Mouse (Mus musculus) CH12.LX (cell line): Measurements from ENCODE around the gene Hdac9. TPM values are rescaled to one million over a fixed set of nuclear protein-coding genes. Genes with fewer than 3 reads are reported as not detected.

Source experiments
- DNase-seq: peaks from one replicate; pipeline ENCODE4 v3.0.0-alpha.2; 2013; ENCODE audit errors: extremely low read depth
- H3K27ac ChIP-seq: 2 replicates; pipeline ENCODE4 v1.5.1; 2012; ENCODE audit warnings: low read depth, mild to moderate bottlenecking, control low read depth, moderate library complexity; ENCODE audit not compliant: insufficient read depth
- H3K27me3 ChIP-seq: replicated peaks from 2 replicates; pipeline ENCODE3; 2012; ENCODE audit warnings: inconsistent platforms
- H3K36me3 ChIP-seq, 2 experiments: replicated peaks in 1 of 2; 2 replicates each; pipeline versions ENCODE3 to v1.6.1; 2012; ENCODE audit warnings: inconsistent platforms in 1 of 2, low read length in 1 of 2, mild to moderate bottlenecking in 1 of 2, mixed read lengths in 1 of 2, moderate library complexity in 1 of 2; ENCODE audit not compliant: control insufficient read depth in 1 of 2, insufficient read depth in 1 of 2
- H3K4me1 ChIP-seq, 2 experiments: 2 replicates each; pipeline ENCODE4 v1.6.1; 2012; ENCODE audit warnings: inconsistent platforms in 1 of 2, moderate library complexity in 1 of 2; ENCODE audit not compliant: insufficient read depth in 2 of 2, control insufficient read depth in 1 of 2
- H3K4me2 ChIP-seq: 2 replicates; pipeline ENCODE4 v1.6.1; 2012; ENCODE audit warnings: low read depth, mild to moderate bottlenecking, control low read depth; ENCODE audit not compliant: poor library complexity, insufficient read depth, severe bottlenecking
- H3K4me3 ChIP-seq, 3 experiments: fragments of 150-350 bp in 1 of 3; sonication (generic) in 1 of 3; replicated peaks in 1 of 3; 2 replicates each; pipeline versions ENCODE3 to v1.5.1; 2011 to 2012; ENCODE audit warnings: low read depth in 2 of 3, low read length in 2 of 3, mild to moderate bottlenecking in 2 of 3, moderate library complexity in 2 of 3, control low read depth in 1 of 3, improper control_type of control experiment in 1 of 3, inconsistent platforms in 1 of 3, mixed read lengths in 1 of 3; ENCODE audit not compliant: poor library complexity in 1 of 3
- H3K79me2 ChIP-seq: replicated peaks from 2 replicates; pipeline ENCODE4 v1.6.1; 2012; ENCODE audit warnings: mild to moderate bottlenecking, moderate library complexity; ENCODE audit not compliant: control insufficient read depth, poor library complexity, insufficient read depth, severe bottlenecking; ENCODE audit errors: extremely low read depth
- H3K9ac ChIP-seq: 2 replicates; pipeline ENCODE4 v1.6.1; 2012; ENCODE audit warnings: low read depth, mild to moderate bottlenecking, control low read depth, moderate library complexity; ENCODE audit not compliant: insufficient read depth
- H3K9me3 ChIP-seq: replicated peaks from 2 replicates; pipeline ENCODE3; 2012; ENCODE audit warnings: low read length, inconsistent platforms, mixed read lengths
- BHLHE40 ChIP-seq: IDR thresholded peaks from 2 replicates; pipeline ENCODE4 v1.6.1; 2011; ENCODE audit warnings: mild to moderate bottlenecking, low read depth, low read length, improper control_type of control experiment
- CHD1 ChIP-seq: IDR thresholded peaks from 2 replicates; pipeline ENCODE4 v1.6.1; 2012; ENCODE audit warnings: low read depth, low read length, improper control_type of control experiment, inconsistent platforms
- CHD2 ChIP-seq: IDR thresholded peaks from 2 replicates; pipeline ENCODE4 v1.6.1; 2011; ENCODE audit warnings: low read length, improper control_type of control experiment
- CTCF ChIP-seq, 2 experiments: IDR thresholded peaks in 1 of 2; conservative IDR thresholded peaks in 1 of 2; 2 replicates each; pipeline ENCODE4 v1.5.1; 2011 to 2012; ENCODE audit warnings: low read depth in 2 of 2, low read length in 2 of 2, improper control_type of control experiment in 1 of 2, inconsistent platforms in 1 of 2, mild to moderate bottlenecking in 1 of 2, moderate library complexity in 1 of 2
- E2F4 ChIP-seq: IDR thresholded peaks from 2 replicates; pipeline ENCODE4 v1.6.1; 2011; ENCODE audit warnings: low read depth, low read length, improper control_type of control experiment; ENCODE audit not compliant: insufficient replicate concordance
- ELF1 ChIP-seq: IDR thresholded peaks from 2 replicates; pipeline ENCODE4 v1.6.1; 2014; ENCODE audit warnings: low read depth, mild to moderate bottlenecking, inconsistent platforms, low read length, improper control_type of control experiment
- EP300 ChIP-seq: IDR thresholded peaks from 2 replicates; pipeline ENCODE4 v1.6.1; 2011; ENCODE audit warnings: low read length, improper control_type of control experiment
- ETS1 ChIP-seq: conservative IDR thresholded peaks from 2 replicates; pipeline ENCODE4 v1.6.1; 2012; ENCODE audit warnings: low read depth, mild to moderate bottlenecking, inconsistent platforms, low read length, improper control_type of control experiment, moderate library complexity
- GABPA ChIP-seq: IDR thresholded peaks from 2 replicates; pipeline ENCODE4 v1.6.1; 2012; ENCODE audit warnings: low read depth, low read length, improper control_type of control experiment, inconsistent platforms; ENCODE audit not compliant: insufficient replicate concordance
- HCFC1 ChIP-seq: IDR thresholded peaks from 2 replicates; pipeline ENCODE4 v1.6.1; 2012; ENCODE audit warnings: low read depth, mild to moderate bottlenecking, inconsistent platforms, low read length, improper control_type of control experiment
- IRF4 ChIP-seq: IDR thresholded peaks from 2 replicates; pipeline ENCODE4 v1.6.1; 2014; ENCODE audit warnings: low read depth, mild to moderate bottlenecking, inconsistent platforms, low read length, improper control_type of control experiment
- JUN ChIP-seq: IDR thresholded peaks from 2 replicates; pipeline ENCODE4 v1.6.1; 2011; ENCODE audit warnings: low read depth, mild to moderate bottlenecking, low read length, improper control_type of control experiment, moderate library complexity; ENCODE audit not compliant: insufficient read depth
- JUND ChIP-seq: conservative IDR thresholded peaks from 2 replicates; pipeline ENCODE4 v1.6.1; 2011; ENCODE audit warnings: low read depth, low read length, improper control_type of control experiment
- KAT2A ChIP-seq: IDR thresholded peaks from 2 replicates; pipeline ENCODE4 v1.6.1; 2012; ENCODE audit warnings: low read length, improper control_type of control experiment, inconsistent platforms; ENCODE audit not compliant: insufficient replicate concordance
- MAFK ChIP-seq: IDR thresholded peaks from 2 replicates; pipeline ENCODE4 v1.6.1; 2011; ENCODE audit warnings: low read length, improper control_type of control experiment; ENCODE audit not compliant: insufficient replicate concordance
- MAX ChIP-seq: IDR thresholded peaks from 2 replicates; pipeline ENCODE4 v1.6.1; 2011; ENCODE audit warnings: low read length, improper control_type of control experiment
- MAZ ChIP-seq: IDR thresholded peaks from 2 replicates; pipeline ENCODE4 v1.6.1; 2012; ENCODE audit warnings: low read depth, mild to moderate bottlenecking, inconsistent platforms, low read length, improper control_type of control experiment, moderate library complexity
- MEF2A ChIP-seq: IDR thresholded peaks from 2 replicates; pipeline ENCODE4 v1.6.1; 2014; ENCODE audit warnings: low read depth, mild to moderate bottlenecking, inconsistent platforms, low read length, improper control_type of control experiment, borderline replicate concordance
- MXI1 ChIP-seq: IDR thresholded peaks from 2 replicates; pipeline ENCODE4 v1.6.1; 2011; ENCODE audit warnings: mild to moderate bottlenecking, low read depth, low read length, improper control_type of control experiment
- MYC ChIP-seq: IDR thresholded peaks from 2 replicates; pipeline ENCODE4 v1.6.1; 2011; ENCODE audit warnings: low read depth, mild to moderate bottlenecking, improper control_type of control experiment, low read length
- NELFE ChIP-seq: IDR thresholded peaks from 2 replicates; pipeline ENCODE4 v1.6.1; 2011; ENCODE audit warnings: low read depth, low read length, improper control_type of control experiment
- NRF1 ChIP-seq: IDR thresholded peaks from 2 replicates; pipeline ENCODE4 v1.6.1; 2014; ENCODE audit warnings: low read depth, mild to moderate bottlenecking, inconsistent platforms, low read length, improper control_type of control experiment, moderate library complexity
- PAX5 ChIP-seq: IDR thresholded peaks from 2 replicates; pipeline ENCODE4 v1.6.1; 2012; ENCODE audit warnings: low read length, inconsistent platforms, mixed read lengths
- POLR2A ChIP-seq: IDR thresholded peaks from 2 replicates; pipeline ENCODE4 v1.6.1; 2011; ENCODE audit warnings: low read depth, mild to moderate bottlenecking, improper control_type of control experiment, low read length
- POLR2AphosphoS2 ChIP-seq: IDR thresholded peaks from 2 replicates; pipeline ENCODE4 v1.6.1; 2011; ENCODE audit warnings: low read depth, low read length, improper control_type of control experiment
- RAD21 ChIP-seq: IDR thresholded peaks from 2 replicates; pipeline ENCODE4 v1.6.1; 2011; ENCODE audit warnings: low read depth, mild to moderate bottlenecking, low read length, improper control_type of control experiment, moderate library complexity
- RCOR1 ChIP-seq: conservative IDR thresholded peaks from 2 replicates; pipeline ENCODE4 v1.6.1; 2012; ENCODE audit warnings: low read depth, mild to moderate bottlenecking, inconsistent platforms, low read length, improper control_type of control experiment
- SIN3A ChIP-seq: IDR thresholded peaks from 2 replicates; pipeline ENCODE4 v1.6.1; 2012; ENCODE audit warnings: low read length, improper control_type of control experiment, inconsistent platforms
- SMC3 ChIP-seq: IDR thresholded peaks from 2 replicates; pipeline ENCODE4 v1.6.1; 2011; ENCODE audit warnings: low read depth, low read length, improper control_type of control experiment
- TBP ChIP-seq: conservative IDR thresholded peaks from 2 replicates; pipeline ENCODE4 v1.6.1; 2011; ENCODE audit warnings: low read depth, low read length, improper control_type of control experiment
- TCF12 ChIP-seq: IDR thresholded peaks from 2 replicates; pipeline ENCODE4 v1.6.1; 2014; ENCODE audit warnings: low read depth, mild to moderate bottlenecking, inconsistent platforms, low read length, improper control_type of control experiment
- UBTF ChIP-seq: IDR thresholded peaks from 2 replicates; pipeline ENCODE4 v1.6.1; 2012; ENCODE audit warnings: low read depth, mild to moderate bottlenecking, inconsistent platforms, low read length, improper control_type of control experiment, moderate library complexity
- USF1 ChIP-seq: IDR thresholded peaks from 2 replicates; pipeline ENCODE4 v1.6.1; 2014; ENCODE audit warnings: low read depth, mild to moderate bottlenecking, inconsistent platforms, low read length, improper control_type of control experiment
- USF2 ChIP-seq: conservative IDR thresholded peaks from 2 replicates; pipeline ENCODE4 v1.6.1; 2011; ENCODE audit warnings: low read depth, low read length, improper control_type of control experiment
- ZC3H11A ChIP-seq: IDR thresholded peaks from 2 replicates; pipeline ENCODE4 v1.6.1; 2012; ENCODE audit warnings: low read depth, mild to moderate bottlenecking, inconsistent platforms, low read length, improper control_type of control experiment
- ZKSCAN1 ChIP-seq: IDR thresholded peaks from 2 replicates; pipeline ENCODE4 v1.6.1; 2012; ENCODE audit warnings: low read depth, inconsistent platforms, low read length, improper control_type of control experiment, borderline replicate concordance
- ZMIZ1 ChIP-seq: IDR thresholded peaks from 2 replicates; pipeline ENCODE4 v1.6.1; 2012; ENCODE audit warnings: low read depth, mild to moderate bottlenecking, inconsistent platforms, low read length, improper control_type of control experiment
- ZNF384 ChIP-seq: IDR thresholded peaks from 2 replicates; pipeline ENCODE4 v1.6.1; 2012; ENCODE audit warnings: low read depth, low read length, improper control_type of control experiment, inconsistent platforms
- dilution Hi-C: fragments of 300-500 bp; cut with MboI; formaldehyde crosslinking; loops from 2 replicates; pipeline ENCODE4 v1.14.3; 2020; ENCODE audit warnings: low sequenced_read_pairs; ENCODE audit not compliant: extremely low pct_unique_long_range_greater_than_20kb, extremely low pct_ligation_motif_present
- in situ Hi-C: fragments of 300-500 bp; cut with MboI; formaldehyde crosslinking; loops from 3 replicates; pipeline ENCODE4 v1.14.3; 2019; ENCODE audit warnings: low sequenced_read_pairs, low pct_ligation_motif_present, low pct_unique_long_range_greater_than_20kb, mixed read lengths
- polyA plus RNA-seq: library from polyadenylated mRNA; unstranded; fragments of >175 nt; gene quantifications from 2 replicates; pipeline ENCODE4 v1.2.1, GENCODE M21; 2012; ENCODE audit warnings: low read depth; ENCODE audit not compliant: insufficient read length
- total RNA-seq, 2 experiments: library from RNA; depleted of rRNA; stranded (reverse); fragments of 300-350 nt in 1 of 2; fragments of >200 nt in 1 of 2; gene quantifications; 2 replicates each; pipeline ENCODE4 v1.2.3; 2012 to 2014

Gene Hdac9
- total and polyA plus RNA-seq, 3 experiments: 0.04 to 0.38 (median 0.17) TPM

DNA sequence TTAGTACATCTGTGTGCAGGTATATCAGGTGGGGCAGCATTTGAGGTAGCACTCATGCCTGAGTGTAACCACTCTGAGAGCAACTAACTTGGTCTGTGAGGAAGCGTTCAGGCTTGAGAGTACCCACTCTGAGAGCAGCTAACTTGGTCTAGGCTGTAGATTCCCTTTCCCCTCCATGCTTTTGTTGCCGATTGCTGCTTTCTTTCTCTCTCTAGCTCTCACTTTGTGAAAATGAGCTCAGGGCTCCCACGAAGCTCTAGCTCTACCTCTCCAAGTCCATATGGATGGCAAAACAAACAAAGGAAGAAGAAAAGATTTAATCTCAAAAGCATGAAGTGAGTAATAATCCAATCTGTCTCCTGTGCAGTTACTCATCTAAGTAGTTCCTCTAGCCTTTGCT is 421.0 kb downstream of the Hdac9 start:
- H3K27me3 ChIP-seq: no peaks in the 10 kb centered on the region

DNA sequence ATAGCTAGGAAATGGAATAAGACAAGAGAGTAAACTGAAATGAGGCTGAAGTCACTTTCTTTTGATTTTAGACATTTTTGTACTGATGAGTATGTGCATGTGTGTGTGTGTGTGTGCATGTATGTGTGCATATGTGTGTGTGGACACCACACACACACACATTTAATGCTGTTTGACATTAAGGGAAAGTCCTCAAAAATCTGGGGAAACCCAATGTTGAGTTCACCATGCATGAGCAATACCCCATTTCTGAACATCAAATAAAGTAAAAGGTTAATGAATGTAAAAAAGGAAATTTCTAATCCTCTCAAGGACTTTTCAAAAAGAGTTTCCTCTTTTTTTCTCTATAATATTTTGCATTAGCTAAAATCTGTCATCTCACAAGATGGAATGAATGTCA is 427.3 kb downstream of the Hdac9 start:
- Histone ChIP-seq H3K4me2 (no peak overlapping the region), H3K27ac (no peak overlapping the region), H3K9ac (no peak overlapping the region), H3K4me3 (no peak overlapping the region), H3K79me2 (no peaks in the 10 kb centered on the region), H3K4me1 (peaks cover 7% of the 10 kb centered on the region in 2 experiments), H3K27me3 (no peaks in the 10 kb centered on the region), H3K36me3 (no peaks in the 10 kb centered on the region), H3K9me3 (no peaks in the 10 kb centered on the region)
- TF ChIP-seq CHD1 (no peak), CHD2 (no peak), MYC (no peak)
- dilution Hi-C loops (no loop called here), in situ Hi-C loops (no loop called here)
- no peak for DNase-seq

More for the DNA sequence above, 421.0 kb downstream of the Hdac9 start:
- dilution Hi-C loops: no loop called here
- in situ Hi-C loops: no loop called here
- H3K4me3 ChIP-seq: peak overlapping the region; percentile 63 to 91 (median 70)
- no peaks in the 10 kb centered on the region for H3K9me3 ChIP-seq
- H3K27ac ChIP-seq: peak overlapping the region; percentile 31; the same call in 1 of the 2 replicates
- peaks cover 5 to 37% of the 10 kb centered on the region in 2 experiments for H3K4me1 ChIP-seq
- peak overlapping the region; percentile 78 for H3K4me2 ChIP-seq
- H3K79me2 ChIP-seq: 0 out of 2 replicates have a peak, but pooled peaks cover 5% of the 10 kb centered on the region
- peak overlapping the region; percentile 98 for H3K9ac ChIP-seq
- no peaks in the 10 kb centered on the region for H3K36me3 ChIP-seq
- peak; percentile 68 for TF ChIP-seq ELF1
- 0 out of 2 replicates have a peak, but pooled peaks have one; percentile 19 for TF ChIP-seq EP300
- TF ChIP-seq MEF2A: peak; percentile 22; the same call in 1 of the 2 replicates
- 0 out of 2 replicates have a peak, but pooled peaks have one; percentile 10 for TF ChIP-seq ETS1
- peak; percentile 74 for TF ChIP-seq MAX
- TF ChIP-seq UBTF: no peak
- no peak for TF ChIP-seq USF2
- TF ChIP-seq IRF4: peak; percentile 49
- TF ChIP-seq GABPA: no peak; the same call in 1 of the 2 replicates
- no peak for TF ChIP-seq POLR2AphosphoS2
- TF ChIP-seq NRF1: 0 out of 2 replicates have a peak, but pooled peaks have one; percentile 20
- no peak for TF ChIP-seq E2F4
- TF ChIP-seq USF1: no peak
- no peak for TF ChIP-seq BHLHE40
- peak; percentile 43; the same call in 1 of the 2 replicates for TF ChIP-seq JUN
- peak; percentile 77; the same call in 1 of the 2 replicates for TF ChIP-seq MYC
- peak; percentile 90 for TF ChIP-seq TBP
- no peak for TF ChIP-seq PAX5
- TF ChIP-seq CTCF (conservative IDR thresholded peaks at IDR 0.05 in 1 of 2, IDR thresholded peaks at IDR 0.05 in 1 of 2; ENCODE audit: low read depth in 2 of 2, low read length in 2 of 2): no peak
- no peak for TF ChIP-seq MAZ
- 0 out of 2 replicates have a peak, but pooled peaks have one; percentile 19 for TF ChIP-seq TCF12
- TF ChIP-seq SIN3A: peak; percentile 96
- no peak for TF ChIP-seq CHD1
- no peak for TF ChIP-seq MAFK
- TF ChIP-seq NELFE: 0 out of 2 replicates have a peak, but pooled peaks have one; percentile 37
- no peak for TF ChIP-seq ZMIZ1
- TF ChIP-seq ZC3H11A: no peak
- TF ChIP-seq HCFC1: peak; percentile 85
- TF ChIP-seq RAD21: no peak
- TF ChIP-seq SMC3: no peak
- TF ChIP-seq POLR2A: peak; percentile 63
- no peak for TF ChIP-seq KAT2A
- TF ChIP-seq ZNF384: no peak
- TF ChIP-seq CHD2: no peak
- TF ChIP-seq RCOR1: no peak
- no peak for TF ChIP-seq ZKSCAN1
- no peak; the same call in 1 of the 2 replicates for TF ChIP-seq JUND
- TF ChIP-seq MXI1: peak; percentile 80
- TF ChIP-seq, all 38 proteins: peak for 16
- DNase-seq: peak; percentile 66
